Mouse (Mus musculus): ENCODE data around the gene Cyp2c38. TPM values are rescaled to one million over a fixed set of nuclear protein-coding genes. Genes with fewer than 3 reads are reported as not detected.

The Cyp2c38 gene
- not detected for total RNA-seq (2023)

DNA sequence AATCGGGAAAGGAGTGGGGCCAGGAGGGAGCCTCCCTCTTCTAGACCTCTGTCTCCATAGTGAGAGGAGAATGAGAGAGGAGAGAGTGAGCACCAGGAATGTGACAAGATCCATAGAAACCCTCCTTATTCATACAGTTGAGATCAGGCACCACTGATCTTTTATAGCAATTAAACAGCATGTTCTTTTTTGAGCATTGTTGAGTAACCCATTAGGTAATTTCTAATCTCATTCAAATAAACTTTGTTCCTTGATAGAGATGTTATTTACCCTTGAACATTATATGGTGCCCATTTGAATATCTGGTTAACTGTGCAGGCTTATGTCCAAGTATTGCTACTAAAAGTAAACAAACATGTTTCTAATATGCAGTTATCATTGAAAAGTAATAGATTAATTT, at the start of gene Cyp2c38:
Gene Cyp2c38 (minus strand): TSS at position 135 of the 400 bp plus-strand sequence.

GRCm38 (mm10) chr19:39510534-39510933, 47.7 kb upstream of the Cyp2c38 start, which contains the start of gene Cyp2c39:
Gene Cyp2c39 (plus strand): TSS chr19:39510862.

Other genes starting within 250 kb of the Cyp2c38 start
- gene Cyp2c29, start 193.7 kb downstream of the Cyp2c38 start, total RNA-seq (2023) = not detected
- not detected for gene Cyp2c39, start 47.8 kb upstream of the Cyp2c38 start, total RNA-seq (2023)
- not detected for gene Cyp2c67, start 186.0 kb upstream of the Cyp2c38 start, total RNA-seq (2023)